Mouse (Mus musculus) naive thymus-derived CD4-positive, alpha-beta T cell, adult 2 months (primary cell): Measurements from ENCODE around the gene Ppef1.
A peak's percentile ranks its signal among the peaks of the same experiment; 100 is the strongest.
"Not testable (repeated sequence)": the region's sequence is repeated elsewhere in the genome, so short reads cannot be mapped to it uniquely, and the experiment has no call there.

Experiments used
- DNase-seq: peaks from one replicate; pipeline ENCODE4 v3.0.0-alpha.2; 2011; ENCODE audit warnings: low read depth

Ppef1 gene

GRCm38 (mm10) chrX:160735650-160736049 is at the start of gene Ppef1:
Ppef1 (minus strand) TSS chrX:160735765.
- no peak for DNase-seq

DNA sequence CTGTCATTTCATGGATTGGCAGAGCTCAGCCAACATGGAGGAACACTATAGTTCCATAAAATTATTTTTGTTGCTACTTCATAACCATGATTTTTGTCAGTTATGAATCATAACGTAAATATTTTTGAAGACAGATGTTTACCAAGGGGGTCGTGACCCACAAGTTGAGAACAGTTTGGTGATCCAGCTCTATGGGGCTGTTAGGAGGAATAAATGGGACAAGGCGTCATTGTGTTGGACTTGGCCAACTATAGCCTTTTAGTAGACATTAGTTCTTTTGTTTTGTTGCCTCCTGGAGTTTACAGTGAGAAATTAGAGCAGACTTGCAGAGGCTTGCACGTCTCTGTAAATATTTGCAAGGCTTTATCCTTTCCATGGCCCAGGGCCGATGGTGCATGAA is 46.7 kb upstream of the Ppef1 start:
- DNase-seq, result no peak

- DNase-seq, result no peak
Measured at GRCm38 (mm10) chrX:160773033-160773432, 37.5 kb upstream of the Ppef1 start.

DNA sequence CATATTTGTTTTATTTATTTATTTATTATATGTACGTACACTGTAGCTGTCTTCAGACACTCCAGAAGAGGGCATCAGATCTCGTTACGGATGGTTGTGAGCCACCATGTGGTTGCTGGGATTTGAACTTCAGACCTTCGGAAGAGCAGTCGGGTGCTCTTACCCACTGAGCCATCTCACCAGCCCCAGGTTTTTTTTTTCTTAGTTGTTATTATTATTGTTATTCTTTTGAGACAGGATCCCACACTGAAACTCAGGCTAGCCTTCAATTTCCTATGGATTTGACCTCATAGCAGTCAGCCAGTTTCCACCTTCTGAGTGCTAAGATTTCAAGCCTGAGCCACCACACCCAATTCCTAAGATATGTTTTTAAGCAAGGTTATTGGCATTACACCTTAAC is 34.1 kb upstream of the Ppef1 start:
- not testable (repeated sequence) for DNase-seq

GRCm38 (mm10) chrX:160767713-160768112 is 32.1 kb upstream of the Ppef1 start, which contains the start of gene Rs1:
Rs1 (plus strand) TSS chrX:160768013.
- DNase-seq, result no peak

DNA sequence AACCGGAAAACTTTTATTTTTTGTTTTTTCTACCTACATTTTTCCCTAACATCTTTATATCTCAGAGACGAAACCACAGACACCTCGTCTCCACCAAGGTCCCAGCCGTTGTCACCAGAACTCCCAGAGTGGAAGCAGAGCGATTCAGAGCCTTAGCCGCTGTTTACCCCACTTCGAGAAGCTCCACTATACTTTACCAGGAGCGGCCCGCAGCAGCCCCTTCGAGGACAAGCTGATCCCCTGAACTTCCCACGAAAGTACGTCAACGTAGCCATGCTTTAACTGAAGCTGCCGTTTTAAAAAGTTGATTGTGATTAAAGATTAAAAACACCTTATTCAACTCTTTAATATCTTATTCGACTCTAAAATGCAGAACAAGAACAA is 30.7 kb upstream of the Ppef1 start:
- DNase-seq, result no peak

DNA sequence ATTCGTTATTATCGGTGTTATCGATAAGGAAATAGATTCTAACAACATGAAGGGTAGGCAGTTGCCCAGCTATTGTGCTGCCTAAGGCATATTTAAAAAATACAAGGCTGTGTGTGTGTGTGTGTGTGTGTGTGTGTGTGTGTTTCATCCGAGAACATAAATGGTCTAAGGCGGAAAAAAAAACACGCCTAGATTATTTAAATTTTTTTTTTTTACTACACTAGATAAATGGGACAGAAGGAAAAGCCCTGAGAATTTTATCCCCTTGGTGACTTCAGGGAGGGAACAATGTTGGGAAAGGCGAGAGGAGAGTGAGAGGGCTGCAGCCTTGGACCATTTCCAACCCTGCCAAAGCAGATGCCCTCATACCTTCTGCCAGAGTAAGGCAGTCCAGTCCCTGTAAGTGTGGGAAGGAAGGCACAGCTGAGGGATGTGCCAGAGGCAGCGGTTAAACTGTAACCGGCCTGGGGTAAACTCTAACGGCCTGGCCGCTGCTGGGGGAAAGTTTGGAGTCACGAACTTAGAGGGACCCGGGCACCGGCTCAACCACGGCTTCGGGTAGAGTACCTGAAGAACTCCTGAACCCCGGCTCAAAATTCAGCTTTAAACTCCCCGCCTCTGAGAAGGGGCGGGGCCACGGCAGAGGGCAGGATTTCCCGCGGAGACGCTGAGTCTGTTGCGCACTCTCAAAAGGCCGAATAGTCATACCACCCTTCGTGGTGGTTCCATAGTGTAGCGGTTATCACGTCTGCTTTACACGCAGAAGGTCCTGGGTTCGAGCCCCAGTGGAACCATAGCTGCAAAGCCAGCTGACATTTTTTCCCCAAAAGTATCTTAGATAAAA is 30.0 kb upstream of the Ppef1 start:
- peak; percentile 93 for DNase-seq

DNA sequence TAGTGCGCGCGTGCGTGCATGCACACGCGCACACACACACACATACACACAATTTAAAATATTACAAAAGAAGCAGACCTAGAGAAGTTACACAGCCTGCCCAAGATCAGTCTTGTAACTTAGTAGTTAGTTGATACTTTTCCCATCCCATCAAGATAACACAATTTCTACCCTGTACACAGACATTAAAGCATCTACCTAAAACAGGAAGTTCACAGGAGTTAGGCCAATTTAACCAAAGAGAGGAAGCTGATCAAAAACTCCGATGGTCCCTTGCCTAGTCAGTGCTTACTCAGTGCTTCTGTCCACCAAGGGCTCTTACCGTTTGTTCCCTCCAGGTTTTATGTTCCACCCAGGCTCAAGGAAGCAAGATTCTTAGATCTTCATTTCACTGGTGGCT is 15.2 kb upstream of the Ppef1 start:
- DNase-seq, result no peak

- DNase-seq, result no peak
Measured at GRCm38 (mm10) chrX:160748653-160749052, 13.1 kb upstream of the Ppef1 start.

GRCm38 (mm10) chrX:160745399-160745798 is 9.8 kb upstream of the Ppef1 start:
- DNase-seq, result no peak

- no peak for DNase-seq
Measured at GRCm38 (mm10) chrX:160699171-160699570, 36.4 kb downstream of the Ppef1 start.

GRCm38 (mm10) chrX:160691559-160691958 is 44.0 kb downstream of the Ppef1 start:
- no peak for DNase-seq

GRCm38 (mm10) chrX:160690094-160690493 is 45.5 kb downstream of the Ppef1 start:
- no peak for DNase-seq

DNA sequence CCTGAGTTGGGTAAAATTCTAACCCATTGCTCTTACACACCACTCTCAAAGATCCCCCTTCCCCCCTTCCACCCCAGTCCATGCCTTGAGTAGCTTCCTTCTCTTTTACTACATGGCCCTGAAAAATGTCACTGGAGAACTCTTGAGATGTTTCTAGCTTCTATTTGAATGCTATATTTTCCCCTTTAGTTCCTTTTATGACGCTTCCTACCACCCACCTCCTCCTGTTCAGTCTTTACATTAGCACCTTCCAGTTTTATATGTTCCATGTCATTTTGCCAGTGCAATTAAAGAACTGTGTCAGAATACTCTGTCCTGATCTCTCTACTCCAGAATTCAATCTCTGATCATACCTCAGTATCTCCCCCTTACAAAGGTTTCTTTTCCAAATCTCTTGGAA is 65.6 kb downstream of the Ppef1 start:
- DNase-seq, result no peak

DNA sequence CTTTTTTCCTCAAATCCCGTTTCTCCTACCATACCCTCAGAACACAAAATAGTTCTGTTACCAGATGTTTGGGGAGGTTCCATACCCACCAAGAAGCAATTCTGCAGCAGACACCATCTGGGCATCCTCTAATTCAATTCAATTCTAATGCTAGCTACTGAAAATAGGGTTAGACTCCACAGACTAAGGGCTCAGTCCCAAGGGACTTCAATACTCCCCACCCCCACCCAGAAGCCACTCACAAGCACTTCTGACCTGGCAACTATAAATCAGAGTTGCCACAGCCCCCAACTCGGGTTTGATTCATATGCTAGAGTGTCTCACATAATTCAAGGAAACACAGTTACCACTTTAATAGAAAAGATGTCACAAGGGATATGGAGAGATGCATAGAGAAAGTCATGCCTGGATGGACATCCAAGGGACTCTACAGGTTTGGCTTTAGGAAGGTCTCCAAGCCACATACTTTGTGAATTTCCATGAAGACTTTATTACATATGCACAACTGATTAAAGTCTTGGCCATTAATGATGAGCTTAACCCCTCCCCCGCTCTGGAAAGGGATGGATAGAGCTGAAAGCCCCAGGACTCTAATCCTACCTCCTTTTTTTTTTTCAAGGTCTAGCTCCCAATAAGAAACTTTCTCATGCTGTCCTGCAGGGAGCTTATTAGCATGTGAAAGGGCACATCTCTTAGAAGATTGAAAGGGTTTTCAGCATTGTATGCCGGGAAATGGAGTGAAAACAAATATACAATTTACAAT is 124.5 kb downstream of the Ppef1 start:
- no peak for DNase-seq

DNA sequence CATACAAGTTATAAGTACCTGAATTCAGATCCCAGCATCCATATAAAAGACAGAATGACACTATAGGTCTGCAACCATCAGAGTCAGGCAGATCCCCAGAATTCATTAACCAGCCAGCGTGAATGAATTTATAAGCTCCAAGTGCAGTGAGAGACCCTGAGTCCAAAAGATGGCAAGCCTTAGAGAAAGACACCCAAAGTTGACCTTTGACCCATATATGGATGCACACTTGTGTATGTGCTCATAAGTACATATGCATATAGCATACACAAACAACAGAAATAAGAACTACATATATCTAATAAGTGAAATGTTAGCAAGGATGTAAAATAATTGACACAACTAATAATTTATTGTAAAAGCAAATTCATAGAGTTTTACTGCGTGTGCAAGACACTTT is 125.1 kb downstream of the Ppef1 start:
- DNase-seq, result no peak

DNA sequence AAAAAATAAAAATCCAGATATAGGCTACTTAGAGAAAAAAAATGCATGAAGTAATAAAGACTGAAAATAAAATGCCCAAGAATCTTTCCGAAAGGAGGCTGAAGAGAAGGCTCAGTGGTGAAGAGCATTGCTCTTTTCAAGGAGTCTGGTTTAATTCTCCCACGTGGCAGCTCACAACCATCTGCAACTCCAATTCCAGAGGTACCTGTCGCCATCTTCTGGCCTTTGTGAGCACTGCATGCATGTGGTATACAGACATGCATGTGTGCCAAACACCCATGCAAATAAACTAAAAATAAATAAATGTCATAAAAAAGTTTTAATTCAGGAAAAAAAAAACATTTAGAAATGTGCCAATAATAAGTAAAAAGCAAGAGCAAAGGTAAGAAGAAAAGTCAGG is 125.7 kb downstream of the Ppef1 start:
- peak; percentile 30 for DNase-seq

DNA sequence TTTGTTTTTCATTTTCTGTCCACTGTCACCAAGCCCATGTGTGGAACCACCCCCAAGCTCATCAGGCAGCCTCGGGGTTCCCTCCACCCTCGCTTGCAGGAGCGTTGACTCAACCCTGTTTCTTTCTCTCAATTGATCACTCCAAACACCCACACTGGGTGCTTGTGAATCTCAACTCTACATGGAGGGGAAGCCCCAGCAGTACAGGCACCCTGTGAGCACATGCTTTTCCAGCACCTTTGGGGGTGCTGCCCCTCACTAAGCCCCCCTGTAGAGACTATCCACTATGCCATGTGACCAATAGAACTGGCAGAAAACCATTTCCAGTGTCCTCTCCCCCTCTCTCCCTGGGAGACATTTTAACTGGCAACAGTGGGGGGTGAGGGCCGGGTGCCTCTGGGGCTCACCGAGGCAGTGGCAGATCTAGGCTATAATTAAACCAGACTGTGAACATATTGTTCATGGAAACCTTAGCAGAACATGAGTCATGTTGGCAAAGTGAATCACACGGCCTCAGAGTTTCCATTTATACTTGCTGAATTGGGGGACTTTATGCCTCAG is 131.5 kb downstream of the Ppef1 start:
- DNase-seq, result no peak

GRCm38 (mm10) chrX:160603316-160603715 is 132.2 kb downstream of the Ppef1 start:
- DNase-seq, result no peak

DNA sequence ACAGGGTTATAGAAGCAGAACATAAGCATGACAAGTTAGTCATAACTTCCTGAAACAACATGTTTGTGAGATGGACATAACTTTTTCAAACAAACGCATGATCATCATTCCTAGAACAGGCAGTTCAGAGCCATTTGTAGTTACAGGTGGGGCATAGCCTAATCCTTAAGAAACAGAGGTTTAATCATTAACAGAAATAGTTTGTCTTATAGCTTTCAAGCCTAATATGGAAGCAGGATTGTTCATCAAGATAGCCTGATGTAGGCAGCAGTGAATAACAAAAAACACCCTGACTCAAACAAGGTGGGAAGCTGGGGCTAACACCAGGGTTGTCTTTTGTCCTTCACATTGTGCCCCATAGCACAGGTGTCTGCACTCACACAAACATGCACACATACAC is 132.8 kb downstream of the Ppef1 start:
- DNase-seq, result no peak

DNA sequence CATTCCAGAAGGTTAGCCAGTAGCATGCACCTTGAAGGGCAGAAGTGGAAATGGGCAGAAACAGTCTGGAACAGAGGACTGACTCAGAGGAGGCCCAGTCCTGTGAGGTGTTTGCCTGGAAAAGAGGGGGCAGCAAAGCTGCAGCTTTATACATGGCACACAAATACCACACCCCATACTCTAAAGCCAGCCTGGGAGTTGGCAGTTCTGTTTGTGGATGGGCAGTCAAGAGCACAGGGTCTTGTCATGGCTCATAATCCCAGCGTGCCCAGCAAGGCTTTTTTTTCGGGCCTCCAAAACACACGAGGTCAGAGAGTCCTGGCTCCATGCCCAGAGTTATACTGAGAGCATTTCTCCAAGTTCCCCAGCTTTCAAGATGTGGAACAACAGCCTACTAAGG is 134.5 kb downstream of the Ppef1 start:
- DNase-seq, result no peak

GRCm38 (mm10) chrX:160598562-160599458 is 136.8 kb downstream of the Ppef1 start:
- no peak for DNase-seq
